Mouse (Mus musculus): ENCODE data around the gene Slc22a21. TPM values are rescaled to one million over a fixed set of nuclear protein-coding genes. Genes with fewer than 3 reads are reported as not detected.
"Not testable (repeated sequence)": the region's sequence is repeated elsewhere in the genome, so short reads cannot be mapped to it uniquely, and the experiment has no call there.

Slc22a21 gene
- polyA plus RNA-seq, 1 experiment from 2014 or later = 4.0 TPM

DNA sequence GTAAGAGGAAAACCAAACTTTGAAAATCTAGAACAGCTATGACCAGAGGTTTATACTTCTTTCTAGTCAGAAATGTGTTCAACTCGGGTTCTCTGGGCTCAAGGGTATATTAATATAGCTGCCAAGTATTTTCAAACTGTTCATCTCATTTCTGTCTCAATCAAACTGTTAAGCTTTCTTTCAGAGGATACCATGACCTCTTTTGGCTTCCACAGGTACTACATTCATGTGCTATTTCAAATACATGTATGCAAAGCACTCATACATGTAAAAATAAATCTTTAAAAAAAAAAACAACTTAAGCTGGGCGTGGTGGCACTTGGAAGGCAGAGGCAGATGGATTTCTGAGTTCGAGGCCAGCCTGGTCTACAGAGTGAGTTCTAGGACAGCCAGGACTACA lies 2.5 kb downstream of the Slc22a21 start:
- ATAC-seq = no peak
- Histone ChIP-seq H3K4me3 (ENCODE audit: low read depth, low read length) (no peak overlapping the region), H3K9ac (ENCODE audit: low read depth, low read length) (no peak overlapping the region), H3K27ac (ENCODE audit: low read length) (no peak overlapping the region), H3K27me3 (ENCODE audit: control insufficient read depth, insufficient read depth, low read depth, low read length) (no peaks in the 10 kb centered on the region; the same call in 1 of the 2 replicates), H3K4me2 (ENCODE audit: low read length) (no peak overlapping the region), H3K9me3 (replicated peaks; ENCODE audit: control insufficient read depth, low read length, poor library complexity, severe bottlenecking) (no peaks in the 10 kb centered on the region), H3K4me1 (ENCODE audit: control insufficient read depth, insufficient read depth, low read length) (no peaks in the 10 kb centered on the region), H3K36me3 (ENCODE audit: control insufficient read depth, insufficient read depth, low read length) (no peaks in the 10 kb centered on the region)
- WGBS = 82% methylated on average over 3 of the region's 3 CpGs

DNA sequence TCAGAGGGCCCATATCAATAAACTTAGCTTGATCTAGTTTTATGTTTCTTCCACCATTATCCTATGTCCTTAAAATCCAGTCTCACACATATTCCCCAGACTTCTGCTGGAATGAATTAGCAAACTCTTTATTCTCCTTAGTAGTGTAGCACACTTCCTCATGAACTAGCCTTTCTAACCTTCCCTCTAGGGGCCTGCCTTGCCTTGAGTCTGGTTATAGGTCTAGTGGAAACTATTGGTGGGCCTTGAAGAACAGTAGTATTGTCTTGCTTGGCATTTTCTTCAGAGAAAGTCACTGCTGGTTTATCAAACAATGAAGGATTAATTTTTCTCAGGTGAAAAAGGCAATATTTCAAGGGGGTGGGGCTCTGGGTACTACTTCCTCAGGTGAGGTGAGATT lies 4.6 kb downstream of the Slc22a21 start:
- no peaks in the 10 kb centered on the region for H3K36me3 ChIP-seq (ENCODE audit: control insufficient read depth, insufficient read depth, low read length)
- no peak overlapping the region for H3K4me2 ChIP-seq (ENCODE audit: low read length)
- H3K9me3 ChIP-seq (replicated peaks; ENCODE audit: control insufficient read depth, low read length, poor library complexity, severe bottlenecking) = no peaks in the 10 kb centered on the region
- H3K27ac ChIP-seq (ENCODE audit: low read length) = no peak overlapping the region
- no peaks in the 10 kb centered on the region; the same call in 1 of the 2 replicates for H3K27me3 ChIP-seq (ENCODE audit: control insufficient read depth, insufficient read depth, low read depth, low read length)
- no peak for ATAC-seq
- H3K4me1 ChIP-seq (ENCODE audit: control insufficient read depth, insufficient read depth, low read length) = no peaks in the 10 kb centered on the region
- H3K4me3 ChIP-seq (ENCODE audit: low read depth, low read length) = no peak overlapping the region
- H3K9ac ChIP-seq (ENCODE audit: low read depth, low read length) = no peak overlapping the region

DNA sequence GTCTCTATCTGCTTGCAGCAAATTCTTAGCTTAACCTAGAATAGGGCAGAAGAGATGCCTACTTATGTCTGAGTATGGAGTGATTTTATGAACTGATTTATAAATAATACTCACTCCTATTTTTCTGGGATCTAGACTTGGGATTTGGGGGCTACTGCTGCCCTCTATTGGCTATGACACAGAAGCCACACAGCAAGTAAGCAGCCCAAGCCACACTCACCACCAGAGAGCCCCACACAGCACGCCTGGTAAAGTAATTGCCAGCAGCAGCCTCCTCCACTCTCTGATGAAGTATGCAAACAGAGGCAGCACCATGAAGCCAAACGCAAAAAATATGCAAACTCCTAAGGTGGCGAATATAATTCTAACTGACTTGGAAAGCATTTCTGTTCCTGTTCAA lies 21.1 kb downstream of the Slc22a21 start:
- H3K4me3 ChIP-seq (ENCODE audit: low read depth, low read length) = no peak overlapping the region
- no peaks in the 10 kb centered on the region for H3K9me3 ChIP-seq (replicated peaks; ENCODE audit: control insufficient read depth, low read length, poor library complexity, severe bottlenecking)
- no peaks in the 10 kb centered on the region for H3K4me1 ChIP-seq (ENCODE audit: control insufficient read depth, insufficient read depth, low read length)
- H3K27ac ChIP-seq (ENCODE audit: low read length) = no peak overlapping the region
- H3K9ac ChIP-seq (ENCODE audit: low read depth, low read length) = no peak overlapping the region
- H3K4me2 ChIP-seq (ENCODE audit: low read length) = no peak overlapping the region
- no peaks in the 10 kb centered on the region for H3K36me3 ChIP-seq (ENCODE audit: control insufficient read depth, insufficient read depth, low read length)
- no peak for ATAC-seq
- no peaks in the 10 kb centered on the region for H3K27me3 ChIP-seq (ENCODE audit: control insufficient read depth, insufficient read depth, low read depth, low read length)
- 49% methylated on average over 3 of the region's 3 CpGs for WGBS

DNA sequence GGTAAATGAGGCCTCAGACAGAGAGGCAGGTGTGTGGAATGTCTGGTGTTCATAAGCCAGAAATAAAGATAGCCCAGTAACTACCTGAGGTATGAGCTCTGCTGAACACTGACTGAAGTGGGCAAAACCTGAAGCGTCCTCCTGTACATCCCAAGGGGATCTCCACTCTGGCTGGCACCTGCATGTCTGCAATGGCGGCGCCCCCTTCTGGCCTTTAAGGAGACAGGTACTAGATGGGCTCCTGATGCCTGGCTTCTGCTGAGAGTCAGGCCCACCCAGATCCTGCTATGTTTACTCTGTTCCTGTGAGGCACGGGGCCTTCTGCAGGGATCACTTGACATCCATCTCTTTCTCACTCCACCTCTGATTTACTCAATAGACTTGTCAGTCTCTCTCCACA lies 22.0 kb downstream of the Slc22a21 start:
- not testable (repeated sequence) for H3K27me3 ChIP-seq (ENCODE audit: control insufficient read depth, insufficient read depth, low read depth, low read length); H3K36me3 ChIP-seq (ENCODE audit: control insufficient read depth, insufficient read depth, low read length); H3K9me3 ChIP-seq (replicated peaks; ENCODE audit: control insufficient read depth, low read length, poor library complexity, severe bottlenecking); H3K4me1 ChIP-seq (ENCODE audit: control insufficient read depth, insufficient read depth, low read length); H3K4me3 ChIP-seq (ENCODE audit: low read depth, low read length); H3K27ac ChIP-seq (ENCODE audit: low read length); H3K4me2 ChIP-seq (ENCODE audit: low read length); ATAC-seq; H3K9ac ChIP-seq (ENCODE audit: low read depth, low read length)
- 16% methylated on average over 3 of the region's 4 CpGs for WGBS

DNA sequence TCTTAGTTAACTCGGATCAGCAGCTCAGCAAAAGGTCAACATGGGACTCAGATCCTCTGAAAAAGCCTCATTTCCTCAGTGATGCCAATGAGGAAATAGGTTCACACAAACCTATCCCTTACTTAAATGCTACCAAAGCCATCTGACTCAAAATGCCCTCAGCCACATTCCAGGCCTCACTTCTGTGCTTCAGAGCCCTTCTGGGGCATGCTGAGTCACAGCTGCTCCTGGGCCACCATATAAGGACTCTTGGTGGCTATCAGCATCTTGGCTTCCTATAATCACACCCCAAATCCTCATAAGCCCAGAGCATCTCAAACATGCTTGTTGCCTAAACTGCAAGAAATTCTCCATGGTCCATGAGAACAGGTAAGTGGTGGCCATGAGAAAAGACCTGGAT lies 23.5 kb downstream of the Slc22a21 start:
- Histone ChIP-seq H3K9me3 (replicated peaks; ENCODE audit: control insufficient read depth, low read length, poor library complexity, severe bottlenecking) (no peaks in the 10 kb centered on the region), H3K36me3 (ENCODE audit: control insufficient read depth, insufficient read depth, low read length) (no peaks in the 10 kb centered on the region), H3K4me2 (ENCODE audit: low read length) (no peak overlapping the region), H3K9ac (ENCODE audit: low read depth, low read length) (no peak overlapping the region), H3K27me3 (ENCODE audit: control insufficient read depth, insufficient read depth, low read depth, low read length) (no peaks in the 10 kb centered on the region), H3K27ac (ENCODE audit: low read length) (no peak overlapping the region), H3K4me1 (ENCODE audit: control insufficient read depth, insufficient read depth, low read length) (no peaks in the 10 kb centered on the region), H3K4me3 (ENCODE audit: low read depth, low read length) (no peak overlapping the region)
- WGBS = 81% methylated on average over 1 of the region's 1 CpGs
- ATAC-seq = no peak

DNA sequence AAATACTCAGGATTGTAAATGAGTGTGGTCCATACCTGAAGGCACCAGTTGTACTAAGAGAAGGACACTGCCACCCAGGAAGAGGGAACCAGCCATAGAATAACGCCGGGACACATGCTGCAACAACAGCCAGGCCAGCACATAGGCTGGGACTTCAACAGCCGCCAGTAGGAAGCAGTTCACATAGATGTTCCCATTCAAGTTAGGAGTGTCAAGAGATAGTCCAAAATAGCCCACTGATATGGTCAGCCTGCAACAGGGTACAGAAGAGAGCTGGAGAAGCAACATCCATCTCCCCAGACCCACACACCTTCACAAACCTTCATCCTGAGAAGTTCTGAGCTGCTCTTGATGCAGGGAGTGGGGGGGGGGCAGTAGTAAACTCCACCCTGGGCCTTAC lies 25.5 kb downstream of the Slc22a21 start:
- WGBS = 95% methylated on average over 3 of the region's 3 CpGs

DNA sequence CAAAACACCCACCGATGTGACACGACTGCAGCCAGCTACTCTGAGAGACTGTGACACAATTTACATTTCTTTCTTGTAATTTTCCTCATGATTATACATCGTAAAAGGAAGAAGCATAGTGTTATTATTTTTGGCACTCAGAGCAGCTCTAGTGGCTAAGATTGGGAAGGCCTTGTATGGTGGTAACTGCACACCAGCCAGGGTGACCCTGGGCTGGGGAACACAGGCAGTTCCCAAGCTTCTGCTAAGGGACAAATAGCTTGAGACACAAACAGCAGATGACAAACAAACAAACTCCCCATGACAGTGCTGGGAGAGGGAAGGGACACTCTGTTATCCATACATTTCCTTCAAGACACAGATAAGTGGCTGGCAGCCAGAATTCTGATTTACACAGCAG lies 30.0 kb downstream of the Slc22a21 start:
- not testable (repeated sequence) for H3K9ac ChIP-seq (ENCODE audit: low read depth, low read length); H3K9me3 ChIP-seq (replicated peaks; ENCODE audit: control insufficient read depth, low read length, poor library complexity, severe bottlenecking); ATAC-seq; H3K4me3 ChIP-seq (ENCODE audit: low read depth, low read length); H3K27ac ChIP-seq (ENCODE audit: low read length); H3K4me1 ChIP-seq (ENCODE audit: control insufficient read depth, insufficient read depth, low read length); H3K27me3 ChIP-seq (ENCODE audit: control insufficient read depth, insufficient read depth, low read depth, low read length); H3K36me3 ChIP-seq (ENCODE audit: control insufficient read depth, insufficient read depth, low read length); H3K4me2 ChIP-seq (ENCODE audit: low read length)
- no CpG with 5 or more reads among the region's 3 CpGs for WGBS

More for the DNA sequence above, 25.5 kb downstream of the Slc22a21 start:
- no peaks in the 10 kb centered on the region for H3K4me1 ChIP-seq (ENCODE audit: control insufficient read depth, insufficient read depth, low read length)
- no peak overlapping the region for H3K4me2 ChIP-seq (ENCODE audit: low read length)
- no peaks in the 10 kb centered on the region for H3K9me3 ChIP-seq (replicated peaks; ENCODE audit: control insufficient read depth, low read length, poor library complexity, severe bottlenecking)
- H3K4me3 ChIP-seq (ENCODE audit: low read depth, low read length) = no peak overlapping the region
- ATAC-seq = no peak
- H3K27ac ChIP-seq (ENCODE audit: low read length) = no peak overlapping the region
- no peaks in the 10 kb centered on the region for H3K36me3 ChIP-seq (ENCODE audit: control insufficient read depth, insufficient read depth, low read length)
- no peak overlapping the region for H3K9ac ChIP-seq (ENCODE audit: low read depth, low read length)
- H3K27me3 ChIP-seq (ENCODE audit: control insufficient read depth, insufficient read depth, low read depth, low read length) = no peaks in the 10 kb centered on the region

DNA sequence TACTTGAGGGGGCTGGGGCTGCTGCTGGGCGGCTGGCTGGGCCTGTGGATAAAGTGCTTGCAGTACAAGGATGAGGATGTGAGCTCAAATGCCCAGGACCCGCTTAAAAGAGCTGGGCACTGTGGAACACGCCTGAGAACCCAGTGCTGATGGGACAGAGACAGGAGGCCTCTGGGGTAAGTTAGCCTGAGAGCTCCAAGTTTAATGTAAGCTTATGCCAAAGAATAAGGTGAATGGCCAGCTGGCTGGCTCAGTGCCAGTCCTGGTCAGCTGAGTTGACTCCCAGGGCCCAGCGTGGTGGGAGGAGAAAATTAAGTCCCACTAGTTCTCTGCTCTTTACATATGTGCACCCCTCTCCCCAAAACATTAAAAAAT lies 48.2 kb downstream of the Slc22a21 start:
- not testable (repeated sequence) for H3K9ac ChIP-seq (ENCODE audit: low read depth, low read length); H3K27ac ChIP-seq (ENCODE audit: low read length); H3K9me3 ChIP-seq (replicated peaks; ENCODE audit: control insufficient read depth, low read length, poor library complexity, severe bottlenecking); ATAC-seq; H3K27me3 ChIP-seq (ENCODE audit: control insufficient read depth, insufficient read depth, low read depth, low read length); H3K4me1 ChIP-seq (ENCODE audit: control insufficient read depth, insufficient read depth, low read length); H3K4me2 ChIP-seq (ENCODE audit: low read length); H3K4me3 ChIP-seq (ENCODE audit: low read depth, low read length); H3K36me3 ChIP-seq (ENCODE audit: control insufficient read depth, insufficient read depth, low read length)
- 62% methylated on average over 4 of the region's 4 CpGs for WGBS

DNA sequence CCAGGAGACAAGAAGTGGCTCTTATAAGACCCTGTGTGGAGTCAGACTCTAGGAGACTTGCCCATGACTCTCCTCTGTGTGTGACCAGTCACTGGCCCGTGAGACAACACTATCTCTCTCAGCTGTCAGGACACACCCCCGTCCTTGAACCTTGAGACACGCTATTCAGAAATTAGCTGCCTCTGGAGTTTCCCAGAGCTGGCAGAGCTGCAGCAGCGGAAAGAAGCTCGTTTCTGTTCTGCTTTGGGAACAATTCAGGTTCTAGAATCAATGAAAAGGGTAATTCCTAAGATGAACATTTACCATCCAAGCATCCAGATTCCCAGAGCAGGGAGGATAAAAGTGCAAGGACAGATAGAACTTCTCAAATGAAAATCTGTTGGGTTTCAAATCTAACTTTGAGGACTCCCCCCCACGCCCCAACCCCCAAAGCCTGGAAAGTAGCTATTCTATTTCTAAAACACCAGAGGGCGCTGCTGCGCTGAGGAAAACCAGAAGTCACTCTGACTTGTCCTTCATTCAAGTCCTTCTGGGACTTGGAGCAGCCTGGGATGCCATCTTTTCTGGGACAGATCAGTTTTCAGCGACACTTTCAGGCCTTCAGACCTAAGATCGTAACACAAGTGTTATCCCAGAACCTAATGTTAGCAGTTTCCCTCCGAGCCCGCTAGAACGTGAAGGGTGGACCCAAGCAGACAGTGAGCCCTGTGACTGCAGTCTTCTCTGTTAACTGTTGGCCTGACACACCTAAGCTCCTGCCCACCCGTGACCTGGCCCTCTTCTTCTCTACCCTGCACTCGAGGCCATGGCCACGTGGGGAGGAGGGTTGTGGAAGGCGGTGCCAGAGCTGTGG lies 48.8 kb downstream of the Slc22a21 start:
- Histone ChIP-seq H3K4me1 (ENCODE audit: control insufficient read depth, insufficient read depth, low read length) (no peaks in the 10 kb centered on the region), H3K9me3 (replicated peaks; ENCODE audit: control insufficient read depth, low read length, poor library complexity, severe bottlenecking) (no peaks in the 10 kb centered on the region)

More for the DNA sequence above, 48.8 kb downstream of the Slc22a21 start:
- Histone ChIP-seq H3K4me2 (ENCODE audit: low read length) (no peak overlapping the region), H3K9ac (ENCODE audit: low read depth, low read length) (no peak overlapping the region), H3K27me3 (ENCODE audit: control insufficient read depth, insufficient read depth, low read depth, low read length) (no peaks in the 10 kb centered on the region), H3K4me3 (ENCODE audit: low read depth, low read length) (no peak overlapping the region), H3K27ac (ENCODE audit: low read length) (no peak overlapping the region), H3K36me3 (ENCODE audit: control insufficient read depth, insufficient read depth, low read length) (no peaks in the 10 kb centered on the region)
- no peak for ATAC-seq
- 37% methylated on average over 17 of the region's 17 CpGs for WGBS

Measured in midbrain, embryonic 16.5 days (tissue).